Mouse (Mus musculus): ENCODE measurements around the gene Vps37b. TPM values are rescaled to one million over a fixed set of nuclear protein-coding genes. Genes with fewer than 3 reads are reported as not detected.

Gene Vps37b
- total and polyA plus RNA-seq, 2 experiments from 2014 or later = 51.4 to 55.7 TPM

DNA sequence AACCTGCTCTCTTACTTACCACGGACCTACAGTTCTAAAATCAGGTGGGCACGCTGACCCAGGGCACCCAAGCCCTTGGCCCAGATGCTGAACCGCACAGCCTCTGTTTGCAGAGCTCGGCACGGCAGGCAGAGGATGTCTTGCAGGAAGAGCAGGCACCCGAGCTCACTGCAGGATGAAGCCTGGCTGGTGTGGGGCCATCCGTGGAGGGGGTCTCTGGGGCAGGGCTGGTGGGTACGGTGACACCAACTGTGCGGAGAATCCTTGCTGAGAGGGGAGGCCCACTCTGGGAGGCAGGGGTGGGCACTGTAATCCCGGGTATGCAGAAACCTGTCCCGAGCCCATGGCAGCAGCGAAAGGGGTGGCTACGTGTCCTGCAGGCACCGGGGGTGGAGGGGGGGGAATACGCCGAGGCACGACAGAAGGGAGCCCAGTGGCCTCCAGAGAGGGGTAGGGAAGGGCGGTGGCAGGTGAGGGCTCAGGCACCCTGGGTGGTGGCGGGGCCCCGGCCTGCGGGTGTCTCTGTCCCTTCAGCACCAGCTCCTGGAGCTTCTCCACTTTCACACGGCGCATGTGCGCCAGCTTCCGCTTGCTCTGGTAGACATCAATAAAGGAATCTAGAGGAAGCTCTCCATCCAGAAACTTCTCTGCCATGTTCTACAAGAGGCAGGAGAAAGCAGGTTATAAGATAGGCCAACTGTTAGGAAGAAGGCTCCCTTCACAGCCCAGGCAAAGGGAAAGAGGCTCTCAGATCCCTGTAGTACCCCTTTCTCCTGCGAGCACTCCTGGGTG is 25.8 kb downstream of the Vps37b start:
- DNase-seq (ENCODE audit: low spot score) (no peak), ATAC-seq (ENCODE audit: insufficient read depth, low read depth) (no peak)
- WGBS = 82% methylated on average over 26 of the region's 26 CpGs
- H3K27ac ChIP-seq (ENCODE audit: low read depth) = peak overlapping the region; percentile 12; the same call in 1 of the 2 replicates
- no peak for TF ChIP-seq CTCF (IDR thresholded peaks at IDR 0.05; ENCODE audit: low read depth)
- no peak for TF ChIP-seq EP300 (IDR thresholded peaks at IDR 0.05; ENCODE audit: low read depth)
- H3K9ac ChIP-seq (replicated peaks; ENCODE audit: low read depth, low read length) = no peak overlapping the region
- peaks cover 20% of the 10 kb centered on the region for H3K4me1 ChIP-seq (ENCODE audit: control insufficient read depth, insufficient read depth)
- no peaks in the 10 kb centered on the region for H3K9me3 ChIP-seq (replicated peaks; ENCODE audit: control insufficient read depth, low read length)
- H3K36me3 ChIP-seq (replicated peaks; ENCODE audit: control insufficient read depth, insufficient read depth, low read length) = peaks cover 53% of the 10 kb centered on the region
- no peak overlapping the region for H3K4me3 ChIP-seq (ENCODE audit: low read depth, low read length)
- H3K27me3 ChIP-seq (ENCODE audit: control insufficient read depth, insufficient read depth, low read length) = no peaks in the 10 kb centered on the region
- H3K4me2 ChIP-seq (ENCODE audit: low read depth, low read length) = no peak overlapping the region

GRCm38 (mm10) chr5:124005591-124005990 is 26.5 kb downstream of the Vps37b start:
- ATAC-seq (ENCODE audit: insufficient read depth, low read depth) = no peak
- no peak for DNase-seq (ENCODE audit: low spot score)
- 84% methylated on average over 11 of the region's 11 CpGs for WGBS
- H3K27ac ChIP-seq (ENCODE audit: low read depth) = no peak overlapping the region
- H3K27me3 ChIP-seq (ENCODE audit: control insufficient read depth, insufficient read depth, low read length) = no peaks in the 10 kb centered on the region
- H3K9ac ChIP-seq (replicated peaks; ENCODE audit: low read depth, low read length) = no peak overlapping the region
- H3K9me3 ChIP-seq (replicated peaks; ENCODE audit: control insufficient read depth, low read length) = no peaks in the 10 kb centered on the region
- no peak for TF ChIP-seq CTCF (IDR thresholded peaks at IDR 0.05; ENCODE audit: low read depth)
- TF ChIP-seq EP300 (IDR thresholded peaks at IDR 0.05; ENCODE audit: low read depth) = no peak
- no peak overlapping the region for H3K4me3 ChIP-seq (ENCODE audit: low read depth, low read length)
- no peak overlapping the region for H3K4me2 ChIP-seq (ENCODE audit: low read depth, low read length)
- H3K36me3 ChIP-seq (replicated peaks; ENCODE audit: control insufficient read depth, insufficient read depth, low read length) = peaks cover 55% of the 10 kb centered on the region
- H3K4me1 ChIP-seq (ENCODE audit: control insufficient read depth, insufficient read depth) = peaks cover 13% of the 10 kb centered on the region

- no peak overlapping the region for H3K27ac ChIP-seq (ENCODE audit: low read depth)
- no peak overlapping the region for H3K4me3 ChIP-seq (ENCODE audit: low read depth, low read length)
- ATAC-seq (ENCODE audit: insufficient read depth, low read depth) (no peak), DNase-seq (ENCODE audit: low spot score) (no peak)
- no peaks in the 10 kb centered on the region for H3K27me3 ChIP-seq (ENCODE audit: control insufficient read depth, insufficient read depth, low read length)
- no peak overlapping the region for H3K4me2 ChIP-seq (ENCODE audit: low read depth, low read length)
- no peaks in the 10 kb centered on the region for H3K9me3 ChIP-seq (replicated peaks; ENCODE audit: control insufficient read depth, low read length)
- H3K9ac ChIP-seq (replicated peaks; ENCODE audit: low read depth, low read length) = no peak overlapping the region
- peaks cover 55% of the 10 kb centered on the region for H3K36me3 ChIP-seq (replicated peaks; ENCODE audit: control insufficient read depth, insufficient read depth, low read length)
- H3K4me1 ChIP-seq (ENCODE audit: control insufficient read depth, insufficient read depth) = peaks cover 8% of the 10 kb centered on the region
- WGBS = 92% methylated on average over 15 of the region's 15 CpGs
- TF ChIP-seq CTCF (IDR thresholded peaks at IDR 0.05; ENCODE audit: low read depth) (no peak), EP300 (IDR thresholded peaks at IDR 0.05; ENCODE audit: low read depth) (no peak)
Measured at GRCm38 (mm10) chr5:124005151-124005500, 26.9 kb downstream of the Vps37b start.

GRCm38 (mm10) chr5:124004356-124005150 is 27.5 kb downstream of the Vps37b start:
- Histone ChIP-seq H3K36me3 (replicated peaks; ENCODE audit: control insufficient read depth, insufficient read depth, low read length) (peaks cover 58% of the 10 kb centered on the region), H3K27me3 (ENCODE audit: control insufficient read depth, insufficient read depth, low read length) (no peaks in the 10 kb centered on the region), H3K27ac (ENCODE audit: low read depth) (no peak overlapping the region), H3K4me2 (ENCODE audit: low read depth, low read length) (no peak overlapping the region), H3K4me3 (ENCODE audit: low read depth, low read length) (no peak overlapping the region), H3K4me1 (ENCODE audit: control insufficient read depth, insufficient read depth) (0 out of 2 replicates have a peak, but pooled peaks cover 3% of the 10 kb centered on the region), H3K9me3 (replicated peaks; ENCODE audit: control insufficient read depth, low read length) (no peaks in the 10 kb centered on the region), H3K9ac (replicated peaks; ENCODE audit: low read depth, low read length) (no peak overlapping the region)
- no peak for TF ChIP-seq EP300 (IDR thresholded peaks at IDR 0.05; ENCODE audit: low read depth)
- TF ChIP-seq CTCF (IDR thresholded peaks at IDR 0.05; ENCODE audit: low read depth) = no peak
- no peak for ATAC-seq (ENCODE audit: insufficient read depth, low read depth)
- DNase-seq (ENCODE audit: low spot score) = no peak
- WGBS = 73% methylated on average over 17 of the region's 17 CpGs

DNA sequence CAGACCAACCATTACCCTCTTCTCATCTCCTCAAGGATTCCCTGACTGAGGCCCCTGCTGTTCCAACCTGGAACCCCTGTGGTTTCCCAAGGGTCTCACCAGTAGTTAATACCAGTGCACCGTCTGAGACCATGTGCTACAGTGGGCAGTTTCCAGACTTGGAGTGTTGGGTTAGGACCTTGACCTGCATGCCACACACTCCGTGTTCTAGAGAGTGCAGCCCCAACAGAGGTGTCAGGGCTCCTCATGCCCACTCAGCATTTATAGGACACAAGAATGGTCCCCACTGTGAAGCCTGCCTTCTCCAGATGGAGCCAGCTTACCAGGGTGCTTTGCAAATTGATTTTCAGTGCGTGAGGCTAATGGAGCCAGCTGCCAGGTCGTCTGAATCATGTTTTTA is 28.7 kb downstream of the Vps37b start:
- Histone ChIP-seq H3K9me3 (replicated peaks; ENCODE audit: control insufficient read depth, low read length) (no peaks in the 10 kb centered on the region), H3K4me1 (ENCODE audit: control insufficient read depth, insufficient read depth) (0 out of 2 replicates have a peak, but pooled peaks cover 3% of the 10 kb centered on the region), H3K27me3 (ENCODE audit: control insufficient read depth, insufficient read depth, low read length) (no peaks in the 10 kb centered on the region), H3K27ac (ENCODE audit: low read depth) (no peak overlapping the region), H3K4me2 (ENCODE audit: low read depth, low read length) (no peak overlapping the region), H3K4me3 (ENCODE audit: low read depth, low read length) (no peak overlapping the region), H3K36me3 (replicated peaks; ENCODE audit: control insufficient read depth, insufficient read depth, low read length) (peaks cover 56% of the 10 kb centered on the region), H3K9ac (replicated peaks; ENCODE audit: low read depth, low read length) (no peak overlapping the region)
- DNase-seq (ENCODE audit: low spot score) (no peak), ATAC-seq (ENCODE audit: insufficient read depth, low read depth) (no peak)
- WGBS = 58% methylated on average over 4 of the region's 4 CpGs
- TF ChIP-seq EP300 (IDR thresholded peaks at IDR 0.05; ENCODE audit: low read depth) (no peak), CTCF (IDR thresholded peaks at IDR 0.05; ENCODE audit: low read depth) (no peak)
